Comparison of ENCODE assay signal across 17 mouse cellular contexts in the genomic region with DNA sequence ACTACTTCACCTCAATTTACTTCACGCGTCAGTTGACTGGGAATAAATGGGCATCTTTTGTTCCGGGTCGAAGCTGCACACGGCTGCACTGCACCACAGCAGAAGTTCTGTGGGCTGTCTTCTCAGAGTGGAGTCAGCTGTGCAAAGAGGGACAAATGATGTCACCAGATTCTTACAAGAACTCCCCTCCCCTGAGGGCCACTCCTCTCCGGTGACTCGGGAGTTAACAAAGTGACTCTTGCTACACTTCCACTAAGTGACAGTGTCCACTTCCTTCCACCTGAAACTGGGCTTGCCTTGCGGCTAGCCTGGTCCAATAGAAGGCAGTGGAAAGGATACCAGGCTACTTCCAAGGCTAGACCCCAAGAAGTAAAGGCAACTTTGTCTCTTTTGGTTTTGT. TPM values are rescaled to one million over a fixed set of nuclear protein-coding genes. Genes with fewer than 3 reads are reported as not detected.
"Had no signal": no experiment of that assay in that cellular context is flagged by ENCODE, and none has a peak within 500 bp of the region (broad histone marks: within the 10 kb centered on the region; RNA-seq: fewer than 3 reads in every experiment).

No protein-coding gene starts in this region.

- H3K4me2 ChIP-seq: limb, embryonic 12.5 days; liver, embryonic 13.5 days; lung, embryonic 15.5 days had no signal

- H3K4me3 ChIP-seq: limb, embryonic 12.5 days; liver, embryonic 13.5 days; lung, embryonic 15.5 days had no signal

- H3K4me1 ChIP-seq: limb, embryonic 12.5 days; liver, embryonic 13.5 days; lung, embryonic 15.5 days had no signal

- ATAC-seq: intestine, postnatal 0 days; liver, postnatal 0 days had no signal

- H3K27me3 ChIP-seq: limb, embryonic 12.5 days; lung, embryonic 15.5 days had no signal

- H3K36me3 ChIP-seq: limb, embryonic 12.5 days; liver, embryonic 13.5 days; lung, embryonic 15.5 days had no signal

- H3K27ac ChIP-seq: limb, embryonic 12.5 days; liver, embryonic 13.5 days; lung, embryonic 15.5 days; macrophage had no signal

- H3K9ac ChIP-seq: limb, embryonic 12.5 days; liver, embryonic 13.5 days; liver, postnatal 0 days; lung, embryonic 15.5 days had no signal

- DNase-seq: kidney, adult 9 months; kidney, postnatal 10 days; liver; liver, embryonic 13.5 days; liver, postnatal 0 days; lung, postnatal 14 days; midbrain, embryonic 14.5 days; right cerebral cortex, postnatal 14 days had no signal

- H3K9me3 ChIP-seq: lung, embryonic 15.5 days had no signal

RNA-seq across cellular contexts. Expression of a gene that starts 25.3 kb away (rescaled TPM):
- polyA plus RNA-seq: large intestine, adult 2 months; limb, embryonic 12.5 days; liver, embryonic 13.5 days; lung, embryonic 15.5 days; macrophage; midbrain, embryonic 14.5 days; small intestine, adult 2 months; stomach, embryonic 16.5 days had no signal

RNA-seq across cellular contexts. Expression of a gene that starts 58.7 kb away (rescaled TPM):
- total RNA-seq: left cerebral cortex, postnatal 36 days had no signal
- polyA plus RNA-seq: intestine, postnatal 0 days; large intestine, adult 2 months; limb, embryonic 12.5 days; liver, embryonic 13.5 days; liver, postnatal 0 days; lung, embryonic 15.5 days; macrophage; midbrain, embryonic 14.5 days; neural tube, embryonic 14.5 days; small intestine, adult 2 months; stomach, embryonic 16.5 days had no signal
